Mouse (Mus musculus) heart, postnatal 36 days (tissue): ENCODE data around the gene Cbx6. TPM values are rescaled to one million over a fixed set of nuclear protein-coding genes. Genes with fewer than 3 reads are reported as not detected.
"Not testable (repeated sequence)": the region's sequence is repeated elsewhere in the genome, so short reads cannot be mapped to it uniquely, and the experiment has no call there.

Experiments used
- DNase-seq, 2 experiments: peaks; one replicate each; pipeline ENCODE4 v3.0.0; 2021 to 2022
- intact Hi-C: fragments of 180-260 bp; cut with DNase I; formaldehyde crosslinking; loops from one replicate; pipeline ENCODE4 v1.15.1; 2025
- total RNA-seq, 2 experiments: library from RNA; stranded (reverse); gene quantifications; 2 replicates each; pipeline ENCODE4 v1.2.3; 2021

Gene Cbx6
- total RNA-seq, 2 experiments from 2014 or later: 25.8 to 29.7 TPM

GRCm38 (mm10) chr15:79832064-79832900 lies 2.2 kb downstream of the Cbx6 start:
- intact Hi-C loops: loop anchor here (1.0 to 5.0 kb wide), 3 partner anchors 51 to 250 kb away; no protein-coding TSS in a partner anchor
- peak; percentile 82 to 86 for DNase-seq

GRCm38 (mm10) chr15:79830388-79830787 lies 4.1 kb downstream of the Cbx6 start:
- DNase-seq: peak; percentile 77 to 80

DNA sequence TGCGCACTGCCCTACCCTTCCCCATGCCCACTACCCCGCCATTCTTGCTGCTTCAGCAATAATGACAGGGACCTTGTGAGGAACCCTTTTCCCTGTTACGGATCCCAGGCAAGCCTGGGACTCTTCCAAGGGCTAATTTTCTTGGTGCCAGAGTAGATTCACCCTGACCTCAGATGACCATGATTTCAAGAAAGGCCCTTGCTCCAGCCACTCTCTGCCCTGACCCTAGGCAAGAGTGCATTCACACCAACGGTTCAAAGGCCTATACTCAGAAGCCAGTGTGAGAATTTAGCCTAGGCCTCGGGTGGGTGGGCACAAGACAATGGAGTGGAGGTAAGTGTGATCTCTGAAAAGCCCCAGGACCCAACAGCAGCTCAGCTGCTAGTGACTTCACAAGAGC lies 5.1 kb downstream of the Cbx6 start:
- intact Hi-C loops: no loop called here

More at GRCm38 (mm10) chr15:79830388-79830787, 4.1 kb downstream of the Cbx6 start:
- intact Hi-C loops: loop anchor here (2.0 to 5.0 kb wide), 2 partner anchors 78 to 252 kb away; no protein-coding TSS in a partner anchor

DNA sequence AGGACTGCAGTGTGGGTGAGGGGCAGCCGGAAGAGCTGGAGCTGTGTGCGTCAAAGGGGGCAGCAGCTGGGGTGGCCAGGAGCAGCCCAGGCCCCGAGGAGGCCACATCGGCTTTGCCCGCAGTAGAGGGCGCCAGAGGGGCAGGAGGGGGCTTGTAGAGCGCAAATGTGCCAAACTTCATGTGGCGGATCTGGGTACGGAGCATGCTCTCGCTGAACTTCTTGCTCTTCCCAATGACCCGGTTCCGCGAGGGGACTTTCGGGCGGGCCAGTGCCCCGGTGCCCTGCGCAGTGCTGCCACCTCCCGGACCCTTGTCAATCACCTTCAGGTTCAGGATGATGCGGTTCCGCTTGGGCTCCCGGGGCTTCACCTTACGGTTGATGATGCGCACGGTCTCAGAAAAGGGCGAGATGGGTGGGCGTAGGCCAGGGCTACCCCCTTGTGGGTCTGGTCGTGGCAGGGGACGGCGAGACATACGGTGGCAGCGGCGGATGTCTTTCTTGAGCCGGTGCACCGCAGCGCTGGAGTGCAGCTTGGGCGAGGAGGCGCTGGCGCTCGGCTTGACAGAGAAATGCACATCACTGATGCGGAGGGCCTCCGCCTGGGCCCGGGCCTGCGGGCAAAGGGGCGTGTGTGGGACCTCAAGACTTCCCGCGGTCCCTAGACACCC lies 6.0 kb downstream of the Cbx6 start:
- DNase-seq: no peak
- intact Hi-C loops: no loop called here

More for the DNA sequence above, 5.1 kb downstream of the Cbx6 start:
- DNase-seq: no peak

DNA sequence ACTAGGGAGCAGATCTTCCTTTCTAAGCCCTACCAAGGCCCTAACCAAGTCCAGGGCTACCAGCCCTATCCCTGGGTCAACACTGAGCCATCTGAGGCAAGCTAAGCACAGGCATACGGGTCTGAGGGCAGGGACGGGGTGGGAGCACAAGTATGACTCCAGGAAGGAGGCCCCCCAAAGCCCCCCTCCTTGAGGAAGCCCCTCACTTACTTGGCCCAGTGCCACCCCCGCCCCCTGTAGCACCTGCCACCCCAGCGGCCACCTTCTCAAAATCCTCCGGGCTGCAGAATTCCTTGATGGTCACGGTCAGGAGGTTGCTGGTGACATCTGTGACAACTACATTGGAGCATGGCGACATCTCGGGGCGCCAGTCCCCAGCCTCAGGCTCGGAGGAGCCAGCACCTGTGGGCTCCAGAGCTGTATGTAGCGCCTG lies 6.7 kb downstream of the Cbx6 start:
- intact Hi-C loops: no loop called here
- DNase-seq: no peak

DNA sequence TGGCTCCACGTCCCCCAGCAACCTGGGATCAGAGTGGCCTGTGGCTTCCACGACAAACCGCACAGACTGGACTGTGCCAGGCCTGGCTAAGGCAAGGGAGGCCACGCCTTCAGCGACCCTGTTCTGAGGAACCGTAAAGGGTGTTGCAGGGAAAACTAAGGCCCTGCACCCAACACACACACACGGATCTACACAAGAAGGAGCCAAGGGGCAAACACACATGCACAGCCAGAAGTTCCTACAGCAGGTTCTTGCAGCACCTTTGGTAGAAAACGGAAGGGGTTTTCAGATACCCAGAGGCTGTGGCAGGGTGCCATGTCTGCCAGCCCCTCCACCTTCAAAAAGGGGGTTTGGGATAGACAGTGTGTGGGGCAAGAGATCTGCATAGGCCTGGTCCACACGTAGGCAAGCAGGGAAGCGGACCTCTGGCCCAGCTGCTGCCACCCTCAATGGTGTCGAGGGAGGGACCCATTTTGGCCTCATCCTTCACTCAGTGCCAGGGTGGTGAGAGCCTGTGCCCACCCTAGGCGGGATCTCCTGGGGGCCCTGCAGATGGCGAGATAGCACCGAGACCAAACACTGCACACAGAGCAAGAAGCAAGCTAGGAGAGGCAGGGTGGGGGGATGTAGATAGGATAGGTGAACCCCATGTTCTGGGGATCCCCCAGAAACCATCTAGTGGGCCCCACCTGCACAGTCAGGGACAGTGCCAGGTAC lies 7.3 kb downstream of the Cbx6 start:
- intact Hi-C loops: no loop called here
- DNase-seq: no peak

DNA sequence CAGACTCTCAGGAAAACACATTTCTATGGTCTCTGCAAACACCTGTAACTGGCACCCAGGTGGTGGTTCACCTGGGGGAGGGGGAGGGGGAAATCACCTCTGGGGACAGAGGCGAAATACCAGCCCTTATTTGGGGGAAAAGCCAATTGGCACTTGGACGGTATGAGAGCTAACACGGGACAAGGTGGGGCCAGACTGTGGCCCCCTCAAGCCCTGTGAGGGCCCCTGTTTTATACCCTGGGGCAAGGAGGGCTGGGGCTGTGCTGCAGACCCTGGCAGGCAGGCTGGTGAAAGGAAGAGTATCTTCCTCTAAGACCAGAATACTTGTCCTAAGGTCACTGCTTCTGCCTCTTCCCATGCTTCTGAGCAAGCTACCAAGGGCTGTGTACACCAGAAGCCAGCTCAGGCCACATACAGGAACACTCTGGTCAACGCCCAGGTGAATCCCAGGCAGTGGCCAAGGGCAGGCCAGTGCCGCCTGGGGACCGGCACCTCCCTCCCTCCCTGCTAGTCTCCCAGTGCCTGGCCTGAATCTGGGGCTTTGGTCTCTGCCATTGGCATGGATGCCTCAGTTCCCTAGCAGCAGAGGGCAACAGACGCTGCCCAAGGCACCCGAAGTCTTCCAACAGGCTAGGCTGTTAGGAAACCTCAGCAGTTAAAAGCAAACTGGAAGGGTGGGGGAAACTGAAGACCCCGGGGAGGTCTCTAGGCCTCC lies 8.1 kb downstream of the Cbx6 start:
- DNase-seq: no peak
- intact Hi-C loops: no loop called here

- intact Hi-C loops: no loop called here
Measured at GRCm38 (mm10) chr15:79825146-79825825, 9.2 kb downstream of the Cbx6 start.

GRCm38 (mm10) chr15:79823588-79824280 lies 10.8 kb downstream of the Cbx6 start:
- peak; percentile 66 to 69 for DNase-seq
- intact Hi-C loops: no loop called here

More at GRCm38 (mm10) chr15:79825146-79825825, 9.2 kb downstream of the Cbx6 start:
- no peak for DNase-seq

DNA sequence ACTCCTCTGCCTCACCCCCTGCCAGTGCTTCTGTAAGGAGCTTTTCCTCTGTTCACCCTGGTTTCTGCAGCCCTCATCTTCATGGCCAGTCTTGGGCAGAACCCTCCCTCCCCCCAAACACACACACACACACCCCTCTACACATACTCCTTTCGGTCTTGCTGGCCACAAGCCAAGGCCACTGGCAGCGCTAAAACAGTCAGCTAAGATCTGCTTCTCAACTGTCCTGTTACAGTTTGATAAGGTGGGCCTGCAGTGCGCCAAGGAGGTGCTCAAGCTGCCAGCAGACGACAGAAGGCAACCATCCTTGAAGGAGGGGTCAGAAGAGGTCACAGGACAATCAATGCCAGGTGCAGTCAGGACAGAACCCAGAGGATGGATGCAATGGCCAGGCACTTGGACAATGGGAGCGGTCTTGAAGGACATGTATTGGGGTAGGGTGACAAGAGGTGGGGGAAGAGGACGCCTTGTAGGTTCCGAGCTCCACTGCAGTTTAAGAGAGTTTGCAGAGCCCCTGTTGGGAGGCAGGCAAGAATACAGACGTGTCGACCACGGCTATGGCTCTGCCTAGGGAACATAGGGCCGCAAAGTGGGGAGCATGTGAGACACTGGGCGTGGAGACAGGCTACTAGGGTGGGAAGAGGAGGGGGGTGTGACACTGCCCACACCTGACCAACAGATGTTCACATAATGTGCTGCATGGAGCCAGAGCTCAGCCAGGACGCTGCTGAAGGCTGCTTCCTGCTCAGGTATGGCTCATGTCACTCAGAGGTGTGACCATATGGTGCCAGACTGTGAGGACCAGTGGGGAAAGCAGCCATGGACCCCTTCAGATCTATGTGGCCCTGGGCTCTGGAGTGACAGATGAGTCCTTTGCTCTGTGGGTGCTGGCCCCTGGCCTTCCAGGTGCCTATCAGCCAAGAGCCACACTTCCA lies 12.0 kb downstream of the Cbx6 start:
- no peak for DNase-seq
- intact Hi-C loops: no loop called here

DNA sequence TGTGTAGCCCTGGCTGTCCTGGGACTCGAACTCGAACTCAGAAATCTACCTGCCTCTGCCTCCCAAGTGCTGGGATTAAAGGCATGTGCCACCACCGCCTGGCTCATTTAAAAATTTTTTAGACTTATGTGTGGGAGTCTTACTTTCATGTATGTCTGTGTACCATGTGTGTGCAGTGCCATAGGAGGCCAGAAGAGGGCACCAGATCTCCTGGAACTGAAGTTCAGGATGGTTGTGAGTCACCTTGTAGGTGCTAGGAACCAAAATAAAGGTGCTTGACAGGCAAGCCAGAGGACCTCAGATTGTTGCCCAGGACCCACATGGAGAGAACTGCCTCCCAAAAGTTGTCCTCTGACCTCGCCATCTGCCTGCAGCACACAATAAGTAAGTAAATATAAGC lies 16.2 kb downstream of the Cbx6 start:
- intact Hi-C loops: no loop called here
- no peak for DNase-seq

DNA sequence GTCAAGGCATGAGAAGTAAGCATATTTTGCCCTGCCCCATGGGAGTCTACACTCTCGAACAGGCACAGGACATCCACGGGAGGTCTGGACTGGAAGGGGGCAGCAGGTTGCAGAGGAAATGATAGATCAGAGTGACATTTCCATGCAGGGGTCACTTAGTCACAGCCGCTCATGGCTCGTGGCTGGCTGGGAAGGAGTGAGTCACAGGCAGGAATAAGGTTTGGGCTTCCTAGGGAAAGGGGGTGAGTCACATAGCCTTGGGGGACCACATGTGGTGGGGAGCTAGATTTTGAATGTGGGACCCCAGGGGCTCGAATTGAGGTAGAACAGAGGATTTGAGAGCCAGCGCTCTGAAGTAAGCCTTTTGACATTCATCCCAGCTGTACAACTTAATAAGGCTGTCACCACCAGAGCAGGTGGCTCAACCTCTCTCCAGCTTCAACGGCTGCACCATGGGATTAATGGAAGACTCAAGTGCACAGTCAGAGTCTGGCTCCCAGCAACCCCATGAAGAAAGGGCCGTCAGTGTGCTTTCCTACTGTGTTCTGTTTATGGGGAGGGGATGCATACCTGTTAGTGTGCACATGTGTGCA lies 20.7 kb downstream of the Cbx6 start:
- intact Hi-C loops: no loop called here

DNA sequence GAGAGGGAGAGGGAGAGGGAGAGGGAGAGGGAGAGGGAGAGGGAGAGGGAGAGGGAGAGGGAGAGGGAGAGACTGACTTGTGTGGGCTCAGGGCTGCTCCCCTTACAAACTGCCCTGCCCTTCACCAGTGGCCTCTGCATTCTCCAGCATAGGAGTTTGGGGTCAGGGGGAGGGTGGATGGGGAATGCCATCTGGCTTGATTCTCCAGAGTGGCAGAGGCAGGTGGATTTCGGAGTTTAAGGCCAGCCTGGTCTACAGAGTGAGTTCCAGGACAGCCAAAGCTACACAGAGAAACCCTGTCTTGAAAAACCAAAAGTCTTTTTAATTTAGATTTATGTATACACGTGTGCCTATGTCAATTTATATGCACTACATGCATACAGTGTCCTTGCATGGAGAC lies 21.6 kb downstream of the Cbx6 start:
- intact Hi-C loops, DNase-seq: not testable (repeated sequence)

More for the DNA sequence above, 20.7 kb downstream of the Cbx6 start:
- DNase-seq: no peak

DNA sequence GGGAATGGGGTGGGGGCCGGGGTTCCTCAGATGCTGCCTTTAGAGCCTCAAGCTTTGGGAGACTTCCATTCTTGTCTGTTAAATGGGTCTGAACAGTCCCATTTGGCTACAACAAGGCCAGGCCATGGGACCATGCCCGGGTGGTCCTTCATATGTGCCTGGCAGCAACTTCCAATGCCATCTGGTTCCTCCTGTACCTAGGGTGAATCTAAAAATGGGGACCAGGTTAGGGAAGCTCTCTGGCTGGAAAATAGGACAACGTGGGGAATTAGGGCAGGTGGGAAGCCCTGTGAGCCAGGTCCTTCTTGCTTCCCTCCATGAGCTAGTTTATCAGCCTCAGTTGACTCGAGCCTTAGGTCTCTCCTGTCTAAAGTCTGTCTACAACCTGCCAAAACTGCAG lies 23.5 kb downstream of the Cbx6 start:
- no peak for DNase-seq
- intact Hi-C loops: no loop called here

GRCm38 (mm10) chr15:79810061-79810460 lies 24.4 kb downstream of the Cbx6 start:
- no peak for DNase-seq
- intact Hi-C loops: no loop called here

DNA sequence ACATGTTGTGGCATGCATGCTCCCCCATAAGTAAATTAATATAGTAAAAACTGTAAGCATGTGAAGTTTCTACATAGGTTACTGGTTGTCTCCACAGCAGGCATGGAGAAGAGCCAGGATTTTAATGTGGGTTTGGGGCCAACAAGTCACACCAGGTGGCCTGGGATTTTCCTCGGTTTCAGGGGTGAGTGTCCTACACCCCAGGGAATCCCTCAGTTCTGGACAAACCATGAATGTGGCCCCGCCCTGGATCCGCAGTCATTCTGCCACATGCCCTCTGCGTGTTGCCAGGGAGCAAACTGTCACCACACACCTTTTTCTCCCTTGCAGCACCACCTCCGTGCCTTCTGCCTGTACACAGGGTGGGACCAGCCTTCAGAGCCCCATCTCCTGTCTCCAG lies 25.8 kb downstream of the Cbx6 start:
- no peak for DNase-seq
- intact Hi-C loops: no loop called here

- intact Hi-C loops: no loop called here
- no peak for DNase-seq
Measured at GRCm38 (mm10) chr15:79808114-79808513, 26.4 kb downstream of the Cbx6 start.

- intact Hi-C loops: loop anchor here (1.0 kb wide), 1 partner anchor 54 kb away; no protein-coding TSS in a partner anchor
- no peak for DNase-seq
Measured at GRCm38 (mm10) chr15:79807050-79807449, 27.4 kb downstream of the Cbx6 start.
